Mouse (Mus musculus) neural tube, embryonic 11.5 days (tissue): Measurements from ENCODE around the gene Tmem252. TPM values are rescaled to one million over a fixed set of nuclear protein-coding genes. Genes with fewer than 3 reads are reported as not detected.

Source experiments
- ATAC-seq: fragments of 200-750 bp; cut with Nextera tagmentation; 2 replicates; pipeline ENCODE4 v1.8.0; 2017; ENCODE audit warnings: moderate number of reproducible peaks, mild to moderate bottlenecking, moderate TSS enrichment, moderate library complexity; ENCODE audit not compliant: insufficient read depth, low FRiP score, low TSS enrichment
- DNase-seq: peaks from one replicate; pipeline ENCODE4 v3.0.0-alpha.2; 2015; ENCODE audit warnings: low spot score
- H3K27ac ChIP-seq: fragments of 300-500 bp; sonication (generic); 2 replicates; pipeline ENCODE4 v1.5.1; 2014; ENCODE audit warnings: low read depth, mild to moderate bottlenecking, low read length
- H3K27me3 ChIP-seq: fragments of 300-500 bp; sonication (generic); 2 replicates; pipeline ENCODE4 v1.6.1; 2014; ENCODE audit warnings: mild to moderate bottlenecking, low read length, mixed read lengths; ENCODE audit not compliant: control insufficient read depth, insufficient read depth
- H3K36me3 ChIP-seq: fragments of 300-500 bp; sonication (generic); 2 replicates; pipeline ENCODE4 v1.6.1; 2014; ENCODE audit warnings: mild to moderate bottlenecking, low read length, moderate library complexity, mixed read lengths; ENCODE audit not compliant: control insufficient read depth, insufficient read depth
- H3K4me1 ChIP-seq: fragments of 300-500 bp; sonication (generic); 2 replicates; pipeline ENCODE4 v1.6.1; 2014; ENCODE audit warnings: low read length, mixed read lengths; ENCODE audit not compliant: control insufficient read depth, insufficient read depth
- H3K4me2 ChIP-seq: fragments of 300-500 bp; sonication (generic); 2 replicates; pipeline ENCODE4 v1.6.1; 2014; ENCODE audit warnings: low read depth, mild to moderate bottlenecking, moderate library complexity
- H3K4me3 ChIP-seq: fragments of 300-500 bp; sonication (generic); 2 replicates; pipeline ENCODE4 v1.5.1; 2014; ENCODE audit warnings: low read depth, low read length
- H3K9ac ChIP-seq: fragments of 300-500 bp; sonication (generic); 2 replicates; pipeline ENCODE4 v1.6.1; 2014; ENCODE audit warnings: mild to moderate bottlenecking, low read length
- H3K9me3 ChIP-seq: fragments of 300-500 bp; sonication (generic); 2 replicates; pipeline ENCODE4 v1.6.1; 2016; ENCODE audit warnings: low read length; ENCODE audit not compliant: control insufficient read depth
- WGBS: fragments of 180-500 bp; shearing (Covaris S2); extraction: QIAGEN DNeasy Blood & Tissue Kit; methylation state at CpG from one replicate; pipeline ENCODE4 v1.1.7; 2014; 5-methylcytosine and 5-hydroxymethylcytosine counted together
- polyA plus RNA-seq: library from polyadenylated mRNA; unstranded; fragments of >200 nt; fragmentation: Nextera tagmentation; extraction: Ambion mirVana; gene quantifications from 2 replicates; pipeline ENCODE4 v1.2.1, GENCODE M21; 2014

Gene Tmem252
- polyA plus RNA-seq, 1 experiment from 2014 or later = 1.5 TPM

GRCm38 (mm10) chr19:24671571-24671970, 2.2 kb upstream of the Tmem252 start:
- Histone ChIP-seq H3K4me3 (no peak overlapping the region), H3K4me2 (no peak overlapping the region), H3K27ac (no peak overlapping the region), H3K36me3 (no peaks in the 10 kb centered on the region), H3K4me1 (no peaks in the 10 kb centered on the region), H3K9ac (no peak overlapping the region), H3K9me3 (no peaks in the 10 kb centered on the region), H3K27me3 (no peaks in the 10 kb centered on the region)
- ATAC-seq = no peak
- 44% methylated on average over 3 of the region's 3 CpGs for WGBS
- peak; percentile 15 for DNase-seq

- DNase-seq (no peak), ATAC-seq (no peak)
- no peaks in the 10 kb centered on the region for H3K27me3 ChIP-seq
- no peak overlapping the region for H3K27ac ChIP-seq
- no peak overlapping the region for H3K9ac ChIP-seq
- H3K4me1 ChIP-seq = no peaks in the 10 kb centered on the region
- no peak overlapping the region for H3K4me3 ChIP-seq
- H3K9me3 ChIP-seq = no peaks in the 10 kb centered on the region
- no peaks in the 10 kb centered on the region for H3K36me3 ChIP-seq
- WGBS = 72% methylated on average over 10 of the region's 10 CpGs
- H3K4me2 ChIP-seq = no peak overlapping the region
These were observed 1.3 kb upstream of the Tmem252 start for GRCm38 (mm10) chr19:24672366-24672960.

GRCm38 (mm10) chr19:24673331-24673730, 477 bp upstream of the Tmem252 start:
- Histone ChIP-seq H3K9ac (no peak overlapping the region), H3K27ac (no peak overlapping the region), H3K4me3 (no peak overlapping the region), H3K9me3 (no peaks in the 10 kb centered on the region), H3K36me3 (no peaks in the 10 kb centered on the region), H3K27me3 (no peaks in the 10 kb centered on the region), H3K4me2 (no peak overlapping the region), H3K4me1 (no peaks in the 10 kb centered on the region)
- DNase-seq (no peak), ATAC-seq (no peak)
- 84% methylated on average over 10 of the region's 10 CpGs for WGBS

GRCm38 (mm10) chr19:24676429-24676828, 2.6 kb downstream of the Tmem252 start:
- Histone ChIP-seq H3K9me3 (no peaks in the 10 kb centered on the region), H3K4me2 (no peak overlapping the region), H3K9ac (no peak overlapping the region), H3K36me3 (no peaks in the 10 kb centered on the region), H3K4me3 (no peak overlapping the region), H3K27me3 (no peaks in the 10 kb centered on the region), H3K27ac (no peak overlapping the region), H3K4me1 (no peaks in the 10 kb centered on the region)
- DNase-seq = no peak
- WGBS = 89% methylated on average over 7 of the region's 7 CpGs
- no peak for ATAC-seq

GRCm38 (mm10) chr19:24677242-24677984, 3.6 kb downstream of the Tmem252 start:
- Histone ChIP-seq H3K4me1 (no peaks in the 10 kb centered on the region), H3K9ac (no peak overlapping the region), H3K36me3 (no peaks in the 10 kb centered on the region), H3K4me2 (no peak overlapping the region), H3K27me3 (no peaks in the 10 kb centered on the region), H3K9me3 (no peaks in the 10 kb centered on the region), H3K27ac (no peak overlapping the region), H3K4me3 (no peak overlapping the region)
- DNase-seq (no peak), ATAC-seq (no peak)
- WGBS = 72% methylated on average over 8 of the region's 8 CpGs

- no peaks in the 10 kb centered on the region for H3K9me3 ChIP-seq
These were observed 9.4 kb downstream of the Tmem252 start for GRCm38 (mm10) chr19:24683016-24683720.

GRCm38 (mm10) chr19:24686411-24686810, 12.6 kb downstream of the Tmem252 start:
- H3K27ac ChIP-seq = no peak overlapping the region
- H3K9ac ChIP-seq = no peak overlapping the region
- ATAC-seq (no peak), DNase-seq (no peak)
- H3K4me2 ChIP-seq = no peak overlapping the region
- no peaks in the 10 kb centered on the region for H3K27me3 ChIP-seq
- no peaks in the 10 kb centered on the region for H3K4me1 ChIP-seq
- H3K36me3 ChIP-seq = no peaks in the 10 kb centered on the region
- 88% methylated on average over 10 of the region's 10 CpGs for WGBS
- no peaks in the 10 kb centered on the region for H3K9me3 ChIP-seq
- H3K4me3 ChIP-seq = no peak overlapping the region

More at GRCm38 (mm10) chr19:24683016-24683720, 9.4 kb downstream of the Tmem252 start:
- Histone ChIP-seq H3K4me2 (no peak overlapping the region), H3K27me3 (no peaks in the 10 kb centered on the region), H3K4me1 (no peaks in the 10 kb centered on the region), H3K27ac (no peak overlapping the region), H3K4me3 (no peak overlapping the region), H3K9ac (no peak overlapping the region), H3K36me3 (no peaks in the 10 kb centered on the region)
- WGBS = 60% methylated on average over 12 of the region's 12 CpGs
- DNase-seq = no peak
- no peak for ATAC-seq

GRCm38 (mm10) chr19:24688327-24688726, 14.5 kb downstream of the Tmem252 start:
- no peak overlapping the region for H3K9ac ChIP-seq
- H3K27ac ChIP-seq = no peak overlapping the region
- no peaks in the 10 kb centered on the region for H3K9me3 ChIP-seq
- H3K4me1 ChIP-seq = no peaks in the 10 kb centered on the region
- H3K4me3 ChIP-seq = no peak overlapping the region
- DNase-seq (no peak), ATAC-seq (no peak)
- WGBS = 85% methylated on average over 6 of the region's 6 CpGs
- no peak overlapping the region for H3K4me2 ChIP-seq
- no peaks in the 10 kb centered on the region for H3K36me3 ChIP-seq
- no peaks in the 10 kb centered on the region for H3K27me3 ChIP-seq
